Mouse (Mus musculus): ENCODE data around the gene Zfp605.

- TF ChIP-seq CTCF (IDR thresholded peaks at IDR 0.05; ENCODE audit: borderline replicate concordance, control insufficient read depth, extremely low read depth, insufficient read depth, low read length, poor library complexity) (no peak), POLR2A (IDR thresholded peaks at IDR 0.05; ENCODE audit: control insufficient read depth, extremely low read depth, insufficient read depth, low read length, poor library complexity) (no peak)
These were observed 1.6 kb upstream of the Zfp605 start for GRCm38 (mm10) chr5:110108305-110108628.
